Mouse (Mus musculus): Measurements from ENCODE around the gene Spef1. TPM values are rescaled to one million over a fixed set of nuclear protein-coding genes. Genes with fewer than 3 reads are reported as not detected.
A peak's percentile ranks its signal among the peaks of the same experiment; 100 is the strongest.

Gene Spef1
- polyA plus RNA-seq, 1 experiment from 2014 or later: 11.2 TPM

DNA sequence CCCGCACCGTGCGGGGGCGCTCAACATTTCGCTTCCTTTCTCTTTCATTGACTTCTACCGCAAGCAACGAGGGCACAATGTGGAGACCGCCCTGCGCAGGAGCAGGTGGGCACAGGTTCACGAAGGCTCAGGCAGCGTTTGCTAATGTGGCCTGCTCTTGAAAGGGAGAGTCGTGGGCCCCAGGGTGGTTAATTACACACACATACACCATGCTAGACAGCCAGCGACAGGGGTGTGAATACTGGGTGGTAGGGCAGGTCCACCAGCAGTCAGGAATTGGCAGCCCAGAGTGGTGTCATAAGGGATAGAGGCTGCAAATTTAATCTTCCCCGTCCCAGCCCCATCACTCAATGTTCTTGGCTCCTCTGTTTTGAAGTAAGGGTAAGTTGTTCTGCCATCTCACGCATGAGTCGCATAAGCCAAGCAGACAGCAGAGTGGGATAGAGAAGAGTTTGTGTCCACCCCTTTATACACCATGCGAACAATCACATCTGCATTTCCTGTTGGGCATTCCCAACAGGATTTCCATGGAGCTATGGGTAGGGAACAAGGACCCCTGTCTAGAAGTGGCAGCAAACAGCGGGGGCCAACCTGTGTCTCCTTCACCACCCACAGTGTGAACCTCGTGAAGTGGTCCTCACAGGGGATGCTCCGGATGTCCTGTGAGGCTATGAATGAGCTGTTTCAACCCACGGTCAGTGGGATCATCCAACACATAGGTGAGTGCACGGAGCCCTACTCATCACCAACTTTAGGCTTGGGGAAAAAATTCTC, 43.9 kb downstream of the Spef1 start:
- Histone ChIP-seq H3K4me1 (ENCODE audit: control insufficient read depth, insufficient read depth, low read length) (no peaks in the 10 kb centered on the region), H3K27me3 (ENCODE audit: control insufficient read depth, insufficient read depth, low read depth, low read length) (no peaks in the 10 kb centered on the region), H3K27ac (ENCODE audit: low read length) (no peak overlapping the region), H3K9ac (ENCODE audit: low read depth, low read length) (no peak overlapping the region), H3K9me3 (replicated peaks; ENCODE audit: control insufficient read depth, low read length, poor library complexity, severe bottlenecking) (no peaks in the 10 kb centered on the region), H3K4me2 (ENCODE audit: low read length) (no peak overlapping the region), H3K4me3 (ENCODE audit: low read depth, low read length) (no peak overlapping the region), H3K36me3 (ENCODE audit: control insufficient read depth, insufficient read depth, low read length) (peaks cover 33% of the 10 kb centered on the region)
- WGBS: 70% methylated on average over 22 of the region's 22 CpGs
- no peak for ATAC-seq

- WGBS: 34% methylated on average over 18 of the region's 18 CpGs
- Histone ChIP-seq H3K9me3 (replicated peaks; ENCODE audit: control insufficient read depth, low read length, poor library complexity, severe bottlenecking) (no peaks in the 10 kb centered on the region), H3K27me3 (ENCODE audit: control insufficient read depth, insufficient read depth, low read depth, low read length) (no peaks in the 10 kb centered on the region), H3K36me3 (ENCODE audit: control insufficient read depth, insufficient read depth, low read length) (peaks cover 28% of the 10 kb centered on the region), H3K4me3 (ENCODE audit: low read depth, low read length) (no peak overlapping the region), H3K27ac (ENCODE audit: low read length) (no peak overlapping the region), H3K4me1 (ENCODE audit: control insufficient read depth, insufficient read depth, low read length) (no peaks in the 10 kb centered on the region), H3K4me2 (ENCODE audit: low read length) (no peak overlapping the region), H3K9ac (ENCODE audit: low read depth, low read length) (no peak overlapping the region)
- 0 out of 2 replicates have a peak, but pooled peaks have one; percentile 13 for ATAC-seq
Observed at GRCm38 (mm10) chr2:131142592-131142991, 44.5 kb downstream of the Spef1 start.

DNA sequence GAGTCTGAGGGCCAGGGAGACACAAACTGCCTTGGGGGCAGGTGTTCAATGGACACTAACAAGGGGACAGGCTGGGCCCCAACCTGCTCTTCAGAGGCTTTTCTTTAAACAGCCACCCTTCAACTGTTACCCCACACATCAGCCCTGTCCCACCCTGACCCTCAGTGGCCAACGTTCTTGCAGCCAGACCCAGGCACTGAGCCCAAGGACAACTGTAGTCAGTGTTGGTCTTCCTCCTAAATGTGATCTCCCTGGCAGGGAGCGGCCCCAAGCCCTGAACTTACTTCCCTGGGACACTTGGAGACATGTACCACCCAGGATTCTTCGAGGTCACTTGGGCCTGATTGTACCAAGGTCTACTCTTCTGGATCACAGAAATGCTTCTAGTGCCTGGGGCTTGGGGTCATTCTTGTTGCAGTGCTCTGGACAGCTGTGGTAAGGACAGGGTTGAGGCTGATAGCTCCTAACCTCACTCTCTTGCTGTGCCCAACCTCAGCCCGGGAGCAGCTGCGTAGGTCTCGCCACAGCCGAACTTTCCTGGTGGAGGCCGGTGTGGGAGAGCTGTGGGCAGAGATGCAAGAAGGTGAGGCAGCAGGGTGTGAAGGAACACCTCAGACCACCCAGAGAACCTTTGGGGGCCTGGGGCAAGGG, 45.6 kb downstream of the Spef1 start:
- H3K4me2 ChIP-seq (ENCODE audit: low read length): no peak overlapping the region
- peaks cover 18% of the 10 kb centered on the region for H3K36me3 ChIP-seq (ENCODE audit: control insufficient read depth, insufficient read depth, low read length)
- no peaks in the 10 kb centered on the region for H3K9me3 ChIP-seq (replicated peaks; ENCODE audit: control insufficient read depth, low read length, poor library complexity, severe bottlenecking)
- 85% methylated on average over 8 of the region's 8 CpGs for WGBS
- H3K9ac ChIP-seq (ENCODE audit: low read depth, low read length): no peak overlapping the region
- H3K4me1 ChIP-seq (ENCODE audit: control insufficient read depth, insufficient read depth, low read length): no peaks in the 10 kb centered on the region
- no peak for ATAC-seq
- H3K4me3 ChIP-seq (ENCODE audit: low read depth, low read length): no peak overlapping the region
- no peak overlapping the region for H3K27ac ChIP-seq (ENCODE audit: low read length)
- no peaks in the 10 kb centered on the region for H3K27me3 ChIP-seq (ENCODE audit: control insufficient read depth, insufficient read depth, low read depth, low read length)

- Histone ChIP-seq H3K4me1 (ENCODE audit: control insufficient read depth, insufficient read depth, low read length) (no peaks in the 10 kb centered on the region), H3K36me3 (ENCODE audit: control insufficient read depth, insufficient read depth, low read length) (peaks cover 13% of the 10 kb centered on the region), H3K4me3 (ENCODE audit: low read depth, low read length) (no peak overlapping the region), H3K9ac (ENCODE audit: low read depth, low read length) (no peak overlapping the region), H3K9me3 (replicated peaks; ENCODE audit: control insufficient read depth, low read length, poor library complexity, severe bottlenecking) (no peaks in the 10 kb centered on the region), H3K4me2 (ENCODE audit: low read length) (no peak overlapping the region), H3K27ac (ENCODE audit: low read length) (no peak overlapping the region), H3K27me3 (ENCODE audit: control insufficient read depth, insufficient read depth, low read depth, low read length) (no peaks in the 10 kb centered on the region)
- no peak for ATAC-seq
- WGBS: 75% methylated on average over 5 of the region's 5 CpGs
Observed at GRCm38 (mm10) chr2:131140533-131140905, 46.6 kb downstream of the Spef1 start.

DNA sequence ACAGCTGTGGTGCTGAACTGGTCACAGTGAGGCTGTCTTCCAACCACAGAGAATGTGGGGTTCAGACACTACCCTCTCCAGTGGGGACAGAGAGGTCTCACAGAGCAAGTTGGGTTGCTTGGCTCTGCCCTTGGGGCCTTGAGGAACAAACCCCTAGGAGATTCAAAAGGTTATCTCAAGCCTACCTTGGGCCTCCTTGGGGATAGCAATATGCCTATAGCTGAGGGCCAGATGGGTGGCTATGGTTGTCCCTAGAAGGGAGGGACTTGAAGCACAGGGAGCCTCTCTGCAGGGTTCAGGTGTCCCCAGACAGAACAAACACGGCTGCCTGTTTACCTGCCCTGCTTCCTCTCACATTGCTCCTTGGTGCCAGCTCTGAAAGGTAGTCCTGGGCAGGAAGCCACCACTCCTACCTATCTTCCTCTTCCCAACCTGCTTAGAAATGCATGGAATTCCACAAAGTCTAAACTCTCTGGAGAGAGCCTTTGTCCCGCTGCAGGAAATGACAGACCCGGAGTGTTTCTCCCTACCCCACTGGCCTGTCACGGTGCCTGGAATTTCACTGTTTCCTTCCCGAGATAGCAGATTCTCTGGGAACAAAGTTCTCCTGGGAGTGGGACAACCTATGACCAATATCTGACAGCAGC, 47.1 kb downstream of the Spef1 start:
- Histone ChIP-seq H3K4me1 (ENCODE audit: control insufficient read depth, insufficient read depth, low read length) (no peaks in the 10 kb centered on the region), H3K9ac (ENCODE audit: low read depth, low read length) (no peak overlapping the region), H3K4me2 (ENCODE audit: low read length) (no peak overlapping the region), H3K36me3 (ENCODE audit: control insufficient read depth, insufficient read depth, low read length) (peaks cover 13% of the 10 kb centered on the region), H3K4me3 (ENCODE audit: low read depth, low read length) (no peak overlapping the region), H3K9me3 (replicated peaks; ENCODE audit: control insufficient read depth, low read length, poor library complexity, severe bottlenecking) (no peaks in the 10 kb centered on the region), H3K27ac (ENCODE audit: low read length) (no peak overlapping the region), H3K27me3 (ENCODE audit: control insufficient read depth, insufficient read depth, low read depth, low read length) (no peaks in the 10 kb centered on the region)
- no peak for ATAC-seq
- WGBS: 67% methylated on average over 5 of the region's 5 CpGs

- no peak for ATAC-seq
- Histone ChIP-seq H3K4me1 (ENCODE audit: control insufficient read depth, insufficient read depth, low read length) (no peaks in the 10 kb centered on the region), H3K9me3 (replicated peaks; ENCODE audit: control insufficient read depth, low read length, poor library complexity, severe bottlenecking) (no peaks in the 10 kb centered on the region), H3K27me3 (ENCODE audit: control insufficient read depth, insufficient read depth, low read depth, low read length) (no peaks in the 10 kb centered on the region), H3K9ac (ENCODE audit: low read depth, low read length) (no peak overlapping the region), H3K4me2 (ENCODE audit: low read length) (no peak overlapping the region), H3K27ac (ENCODE audit: low read length) (no peak overlapping the region), H3K36me3 (ENCODE audit: control insufficient read depth, insufficient read depth, low read length) (peaks cover 7% of the 10 kb centered on the region; the same call in 1 of the 2 replicates), H3K4me3 (ENCODE audit: low read depth, low read length) (no peak overlapping the region)
- 91% methylated on average over 5 of the region's 5 CpGs for WGBS
Observed at GRCm38 (mm10) chr2:131139287-131139686, 47.8 kb downstream of the Spef1 start.

DNA sequence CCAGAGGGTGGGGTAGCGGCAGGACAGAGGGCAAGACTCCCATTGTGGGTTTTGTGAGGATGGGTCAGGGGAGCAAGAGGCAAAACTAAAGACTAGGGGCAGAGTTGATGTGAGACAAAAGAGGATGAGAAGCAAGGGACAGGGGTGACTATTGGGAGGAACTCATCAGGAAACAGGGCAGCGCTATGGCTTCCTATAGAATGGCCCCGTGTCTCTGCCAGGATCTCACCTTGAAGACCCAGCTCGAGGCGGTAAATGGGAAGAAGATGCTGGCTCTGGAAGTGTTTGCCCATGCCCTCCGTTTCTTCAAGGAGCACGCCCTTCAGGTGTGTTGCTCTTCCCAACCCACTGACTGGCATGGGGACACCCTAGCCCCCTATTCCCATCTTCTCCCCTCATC, 48.3 kb downstream of the Spef1 start:
- 90% methylated on average over 7 of the region's 7 CpGs for WGBS
- ATAC-seq: no peak
- Histone ChIP-seq H3K4me2 (ENCODE audit: low read length) (no peak overlapping the region), H3K4me3 (ENCODE audit: low read depth, low read length) (no peak overlapping the region), H3K27ac (ENCODE audit: low read length) (no peak overlapping the region), H3K9me3 (replicated peaks; ENCODE audit: control insufficient read depth, low read length, poor library complexity, severe bottlenecking) (no peaks in the 10 kb centered on the region), H3K27me3 (ENCODE audit: control insufficient read depth, insufficient read depth, low read depth, low read length) (no peaks in the 10 kb centered on the region), H3K9ac (ENCODE audit: low read depth, low read length) (no peak overlapping the region), H3K4me1 (ENCODE audit: control insufficient read depth, insufficient read depth, low read length) (no peaks in the 10 kb centered on the region), H3K36me3 (ENCODE audit: control insufficient read depth, insufficient read depth, low read length) (0 out of 2 replicates have a peak, but pooled peaks cover 5% of the 10 kb centered on the region)

- Histone ChIP-seq H3K36me3 (ENCODE audit: control insufficient read depth, insufficient read depth, low read length) (0 out of 2 replicates have a peak, but pooled peaks cover under 1% of the 10 kb centered on the region), H3K9ac (ENCODE audit: low read depth, low read length) (no peak overlapping the region), H3K4me1 (ENCODE audit: control insufficient read depth, insufficient read depth, low read length) (no peaks in the 10 kb centered on the region), H3K27me3 (ENCODE audit: control insufficient read depth, insufficient read depth, low read depth, low read length) (no peaks in the 10 kb centered on the region), H3K4me3 (ENCODE audit: low read depth, low read length) (no peak overlapping the region), H3K27ac (ENCODE audit: low read length) (no peak overlapping the region), H3K9me3 (replicated peaks; ENCODE audit: control insufficient read depth, low read length, poor library complexity, severe bottlenecking) (no peaks in the 10 kb centered on the region), H3K4me2 (ENCODE audit: low read length) (no peak overlapping the region)
- ATAC-seq: no peak
- WGBS: 93% methylated on average over 4 of the region's 4 CpGs
Observed at GRCm38 (mm10) chr2:131138296-131138695, 48.8 kb downstream of the Spef1 start.
